Mouse (Mus musculus) liver, postnatal 0 days (tissue): ENCODE results near the gene Fam189a1. TPM values are rescaled to one million over a fixed set of nuclear protein-coding genes. Genes with fewer than 3 reads are reported as not detected.

ENCODE experiments used
- ATAC-seq: fragments of 200-750 bp; cut with Nextera tagmentation; 2 replicates; pipeline ENCODE4 v1.8.0; 2017; ENCODE audit warnings: mild to moderate bottlenecking, moderate library complexity
- DNase-seq: peaks from one replicate; pipeline ENCODE4 v3.0.0-alpha.2; 2016
- H3K27ac ChIP-seq: fragments of 300-500 bp; sonication (generic); 2 replicates; pipeline ENCODE4 v1.5.1; 2014; ENCODE audit warnings: antibody characterized with exemption, moderate library complexity, mild to moderate bottlenecking, low read depth
- H3K27me3 ChIP-seq: fragments of 300-500 bp; sonication (generic); 2 replicates; pipeline ENCODE4 v1.6.1; 2014; ENCODE audit warnings: low read length, control low read depth, mixed read lengths; ENCODE audit not compliant: insufficient read depth
- H3K36me3 ChIP-seq: fragments of 300-500 bp; sonication (generic); replicated peaks from 2 replicates; pipeline ENCODE4 v1.6.1; 2014; ENCODE audit warnings: mild to moderate bottlenecking, control low read depth, low read length, moderate library complexity, mixed read lengths; ENCODE audit not compliant: insufficient read depth
- H3K4me1 ChIP-seq: fragments of 300-500 bp; sonication (generic); 2 replicates; pipeline ENCODE4 v1.6.1; 2014; ENCODE audit warnings: antibody characterized with exemption, mild to moderate bottlenecking, control low read depth; ENCODE audit not compliant: insufficient read depth
- H3K4me2 ChIP-seq: fragments of 300-500 bp; sonication (generic); 2 replicates; pipeline ENCODE4 v1.6.1; 2014; ENCODE audit warnings: low read depth, mild to moderate bottlenecking, low read length, moderate library complexity, mixed read lengths
- H3K4me3 ChIP-seq: fragments of 300-500 bp; sonication (generic); 2 replicates; pipeline ENCODE4 v1.5.1; 2014; ENCODE audit warnings: low read depth, low read length
- H3K9ac ChIP-seq: fragments of 300-500 bp; sonication (generic); replicated peaks from 2 replicates; pipeline ENCODE4 v1.6.1; 2014; ENCODE audit warnings: mild to moderate bottlenecking, moderate library complexity
- H3K9me3 ChIP-seq: fragments of 300-500 bp; sonication (generic); 2 replicates; pipeline ENCODE4 v1.6.1; 2016; ENCODE audit warnings: mild to moderate bottlenecking, control low read depth, low read length, mixed read lengths
- CTCF ChIP-seq: sonication (generic); IDR thresholded peaks from 2 replicates; pipeline ENCODE4 v1.5.1; 2016; ENCODE audit warnings: antibody characterized with exemption, low read depth
- EP300 ChIP-seq: IDR thresholded peaks from 2 replicates; pipeline ENCODE4 v1.6.1; 2016; ENCODE audit warnings: antibody characterized with exemption, low read depth, mild to moderate bottlenecking
- WGBS: fragments of 180-500 bp; shearing (Covaris S2); extraction: QIAGEN DNeasy Blood & Tissue Kit; methylation state at CpG from one replicate; pipeline ENCODE4 v1.1.7; 2014; ENCODE audit not compliant: insufficient replicate concordance; 5-methylcytosine and 5-hydroxymethylcytosine counted together
- polyA plus RNA-seq: library from polyadenylated mRNA; unstranded; fragments of >200 nt; fragmentation: Nextera tagmentation; extraction: Ambion mirVana; gene quantifications from 2 replicates; pipeline ENCODE4 v1.2.1, GENCODE M21; 2015

The Fam189a1 gene
- polyA plus RNA-seq, 1 experiment from 2014 or later, result 0.36 TPM

GRCm38 (mm10) chr7:64839281-64839680, 317.1 kb downstream of the Fam189a1 start:
- no peak overlapping the region for H3K27ac ChIP-seq
- 45% methylated on average over 2 of the region's 2 CpGs for WGBS
- DNase-seq (no peak), ATAC-seq (no peak)
- no peaks in the 10 kb centered on the region for H3K9me3 ChIP-seq
- TF ChIP-seq CTCF, result no peak
- no peak for TF ChIP-seq EP300
- H3K27me3 ChIP-seq, result no peaks in the 10 kb centered on the region
- no peaks in the 10 kb centered on the region for H3K36me3 ChIP-seq
- H3K4me3 ChIP-seq, result no peak overlapping the region
- H3K4me2 ChIP-seq, result no peak overlapping the region
- peaks cover 4% of the 10 kb centered on the region; the same call in 1 of the 2 replicates for H3K4me1 ChIP-seq
- no peak overlapping the region for H3K9ac ChIP-seq

- ATAC-seq, result no peak
- Histone ChIP-seq H3K27me3 (no peaks in the 10 kb centered on the region), H3K4me2 (no peak overlapping the region), H3K4me1 (no peaks in the 10 kb centered on the region), H3K9ac (no peak overlapping the region), H3K4me3 (no peak overlapping the region), H3K9me3 (no peaks in the 10 kb centered on the region), H3K36me3 (no peaks in the 10 kb centered on the region), H3K27ac (no peak overlapping the region)
- WGBS, result 39% methylated on average over 5 of the region's 5 CpGs
- TF ChIP-seq EP300, result no peak
- no peak for TF ChIP-seq CTCF
- DNase-seq, result no peak
These were observed 326.0 kb downstream of the Fam189a1 start for GRCm38 (mm10) chr7:64830214-64830995.

DNA sequence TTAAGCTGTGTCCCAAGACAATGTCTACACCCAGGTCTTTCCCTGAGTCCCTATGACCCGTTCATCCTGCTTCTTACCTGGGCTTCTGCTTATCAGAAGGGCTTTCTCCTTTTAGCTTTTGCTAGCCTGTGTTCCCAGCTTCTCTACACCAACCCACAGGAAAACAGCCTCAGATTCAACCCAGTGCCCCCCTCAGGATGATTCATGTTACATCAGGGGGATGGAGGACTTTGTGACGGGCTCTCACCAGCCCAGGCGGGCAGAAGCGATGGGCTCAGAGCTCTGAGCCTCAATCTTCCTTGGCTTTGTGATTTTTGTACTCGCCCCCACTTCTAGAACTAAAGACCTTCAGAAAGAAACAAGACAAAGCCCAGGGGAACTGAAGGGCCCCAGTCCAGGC, 335.3 kb downstream of the Fam189a1 start:
- Histone ChIP-seq H3K36me3 (no peaks in the 10 kb centered on the region), H3K9me3 (no peaks in the 10 kb centered on the region), H3K4me2 (no peak overlapping the region), H3K9ac (no peak overlapping the region), H3K27ac (no peak overlapping the region), H3K4me3 (no peak overlapping the region), H3K27me3 (no peaks in the 10 kb centered on the region), H3K4me1 (no peaks in the 10 kb centered on the region)
- WGBS, result 74% methylated on average over 5 of the region's 5 CpGs
- TF ChIP-seq CTCF (no peak), EP300 (no peak)
- ATAC-seq (no peak), DNase-seq (no peak)

GRCm38 (mm10) chr7:64819683-64820082, 336.7 kb downstream of the Fam189a1 start:
- no peaks in the 10 kb centered on the region for H3K36me3 ChIP-seq
- H3K4me2 ChIP-seq, result no peak overlapping the region
- H3K9me3 ChIP-seq, result no peaks in the 10 kb centered on the region
- no peaks in the 10 kb centered on the region for H3K4me1 ChIP-seq
- no peaks in the 10 kb centered on the region for H3K27me3 ChIP-seq
- no peak for DNase-seq
- TF ChIP-seq CTCF, result no peak
- no peak for TF ChIP-seq EP300
- no peak overlapping the region for H3K27ac ChIP-seq
- 79% methylated on average over 9 of the region's 9 CpGs for WGBS
- H3K9ac ChIP-seq, result no peak overlapping the region
- ATAC-seq, result no peak
- no peak overlapping the region for H3K4me3 ChIP-seq

DNA sequence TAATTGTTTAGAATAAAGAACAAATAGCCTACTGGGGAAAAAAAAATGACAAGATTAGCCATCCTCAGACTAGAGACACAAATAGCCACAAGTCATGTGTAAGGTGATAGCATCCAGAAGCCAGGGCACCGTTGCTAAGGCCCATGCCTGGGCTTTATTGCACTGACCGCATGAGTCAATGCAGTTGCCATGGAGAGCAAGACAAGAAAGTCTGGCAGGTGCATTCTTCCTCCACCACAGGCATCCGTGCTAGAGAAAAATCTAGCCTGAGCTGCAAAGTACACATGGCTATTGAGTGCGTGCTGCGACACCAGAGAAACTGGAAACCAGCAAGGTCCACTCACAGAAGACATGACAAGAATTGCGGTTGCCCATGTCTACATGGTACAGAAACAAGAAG, 347.5 kb downstream of the Fam189a1 start:
- no peak for ATAC-seq
- no peak overlapping the region for H3K4me3 ChIP-seq
- no peaks in the 10 kb centered on the region for H3K4me1 ChIP-seq
- H3K36me3 ChIP-seq, result no peaks in the 10 kb centered on the region
- H3K9me3 ChIP-seq, result no peaks in the 10 kb centered on the region
- H3K4me2 ChIP-seq, result no peak overlapping the region
- WGBS, result 85% methylated on average over 6 of the region's 6 CpGs
- no peak overlapping the region for H3K9ac ChIP-seq
- no peak for DNase-seq
- no peak overlapping the region for H3K27ac ChIP-seq
- no peaks in the 10 kb centered on the region for H3K27me3 ChIP-seq
- TF ChIP-seq CTCF (no peak), EP300 (no peak)

GRCm38 (mm10) chr7:64805100-64805499, 351.3 kb downstream of the Fam189a1 start:
- no peak for ATAC-seq
- H3K27me3 ChIP-seq, result no peaks in the 10 kb centered on the region
- no peaks in the 10 kb centered on the region for H3K4me1 ChIP-seq
- no peaks in the 10 kb centered on the region for H3K9me3 ChIP-seq
- DNase-seq, result no peak
- no peak overlapping the region for H3K9ac ChIP-seq
- 78% methylated on average over 8 of the region's 8 CpGs for WGBS
- no peak for TF ChIP-seq CTCF
- no peak for TF ChIP-seq EP300
- H3K4me3 ChIP-seq, result no peak overlapping the region
- H3K4me2 ChIP-seq, result no peak overlapping the region
- H3K27ac ChIP-seq, result no peak overlapping the region
- no peaks in the 10 kb centered on the region for H3K36me3 ChIP-seq
